Mouse (Mus musculus) kidney, postnatal 0 days (tissue): ENCODE measurements around the gene Nacc2. TPM values are rescaled to one million over a fixed set of nuclear protein-coding genes. Genes with fewer than 3 reads are reported as not detected.

Source experiments
- ATAC-seq: fragments of 200-750 bp; cut with Nextera tagmentation; replicated peaks from 2 replicates; pipeline ENCODE4 v1.8.0; 2017; ENCODE audit warnings: low read depth, moderate number of reproducible peaks, moderate TSS enrichment, moderate library complexity; ENCODE audit not compliant: low FRiP score
- DNase-seq: peaks from one replicate; pipeline ENCODE4 v3.0.0-alpha.2; 2016; ENCODE audit warnings: low spot score
- H3K27ac ChIP-seq: fragments of 300-500 bp; sonication (generic); 2 replicates; pipeline ENCODE4 v1.5.1; 2014; ENCODE audit warnings: mild to moderate bottlenecking
- H3K27me3 ChIP-seq: fragments of 300-500 bp; sonication (generic); 2 replicates; pipeline ENCODE4 v1.6.1; 2014; ENCODE audit warnings: low read length, mixed read lengths; ENCODE audit not compliant: insufficient read depth
- H3K36me3 ChIP-seq: fragments of 300-500 bp; sonication (generic); 2 replicates; pipeline ENCODE4 v1.6.1; 2014; ENCODE audit warnings: low read length, mixed read lengths; ENCODE audit not compliant: insufficient read depth
- H3K4me1 ChIP-seq: fragments of 300-500 bp; sonication (generic); replicated peaks from 2 replicates; pipeline ENCODE4 v1.6.1; 2014; ENCODE audit warnings: antibody characterized with exemption, low read length, mixed read lengths; ENCODE audit not compliant: insufficient read depth
- H3K4me2 ChIP-seq: fragments of 300-500 bp; sonication (generic); 2 replicates; pipeline ENCODE4 v1.6.1; 2014; ENCODE audit warnings: mild to moderate bottlenecking, low read length, moderate library complexity, mixed read lengths
- H3K4me3 ChIP-seq: fragments of 300-500 bp; sonication (generic); replicated peaks from 2 replicates; pipeline ENCODE4 v1.5.1; 2014; ENCODE audit warnings: low read depth, low read length
- H3K9ac ChIP-seq: fragments of 300-500 bp; sonication (generic); 2 replicates; pipeline ENCODE4 v1.6.1; 2014; ENCODE audit warnings: low read depth, low read length
- H3K9me3 ChIP-seq: fragments of 300-500 bp; sonication (generic); replicated peaks from 2 replicates; pipeline ENCODE4 v1.6.1; 2016; ENCODE audit warnings: low read length, inconsistent platforms, mixed read lengths
- CTCF ChIP-seq: IDR thresholded peaks from 2 replicates; pipeline ENCODE4 v1.5.1; 2016; ENCODE audit warnings: antibody characterized with exemption, low read depth, mild to moderate bottlenecking, moderate library complexity
- WGBS: fragments of 180-500 bp; shearing (Covaris S2); extraction: QIAGEN DNeasy Blood & Tissue Kit; methylation state at CpG from one replicate; pipeline ENCODE4 v1.1.7; 2014; 5-methylcytosine and 5-hydroxymethylcytosine counted together
- polyA plus RNA-seq: library from polyadenylated mRNA; unstranded; fragments of >200 nt; fragmentation: Nextera tagmentation; extraction: Ambion mirVana; gene quantifications from 2 replicates; pipeline ENCODE4 v1.2.1, GENCODE M21; 2015

Gene Nacc2
- polyA plus RNA-seq, 1 experiment from 2014 or later, result 11.3 TPM

DNA sequence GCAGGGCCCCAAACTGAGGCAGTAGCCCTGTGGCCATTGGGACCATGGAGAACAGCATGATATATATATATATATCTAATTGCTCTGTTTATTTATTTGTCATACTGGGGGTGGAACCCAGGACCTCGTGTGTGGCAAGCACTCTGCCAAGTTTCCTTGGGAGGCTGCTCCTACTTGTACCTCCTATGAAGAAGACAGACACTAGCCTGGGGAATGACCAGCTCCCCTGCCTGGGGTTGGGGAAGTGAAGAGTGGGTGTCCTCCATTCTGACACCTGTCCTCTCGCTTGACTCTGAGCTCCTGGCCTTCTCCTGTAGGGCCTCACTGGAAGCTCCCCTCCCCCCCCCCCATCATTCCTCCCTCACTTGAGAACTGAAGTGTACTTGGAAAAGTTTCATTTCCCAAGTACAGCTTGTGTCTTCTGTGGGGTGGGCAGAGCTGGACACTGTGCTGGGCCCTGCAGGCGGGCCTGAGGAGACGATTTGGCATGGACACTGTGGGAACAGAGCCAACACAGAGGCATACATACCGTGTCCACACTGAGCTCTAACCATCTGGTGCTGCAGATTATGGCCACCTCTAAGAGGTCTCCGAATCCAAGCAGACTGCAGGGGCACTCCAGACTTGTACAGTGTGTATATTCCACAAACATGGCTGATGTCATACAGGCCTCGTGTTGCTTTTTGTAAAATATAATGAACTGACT is 23.5 kb upstream of the Nacc2 start:
- H3K27ac ChIP-seq, result no peak overlapping the region
- ATAC-seq, result no peak
- no peaks in the 10 kb centered on the region for H3K27me3 ChIP-seq
- H3K36me3 ChIP-seq, result no peaks in the 10 kb centered on the region
- DNase-seq, result peak; percentile 13
- TF ChIP-seq CTCF, result no peak
- H3K9me3 ChIP-seq, result no peaks in the 10 kb centered on the region
- no peak overlapping the region for H3K4me3 ChIP-seq
- 51% methylated on average over 7 of the region's 7 CpGs for WGBS
- H3K4me1 ChIP-seq, result 0 out of 2 replicates have a peak, but pooled peaks cover 12% of the 10 kb centered on the region
- no peak overlapping the region for H3K9ac ChIP-seq
- H3K4me2 ChIP-seq, result no peak overlapping the region

- Histone ChIP-seq H3K4me3 (no peak overlapping the region), H3K9ac (no peak overlapping the region), H3K27ac (no peak overlapping the region), H3K4me2 (no peak overlapping the region), H3K4me1 (0 out of 2 replicates have a peak, but pooled peaks cover 16% of the 10 kb centered on the region), H3K27me3 (no peaks in the 10 kb centered on the region), H3K36me3 (no peaks in the 10 kb centered on the region), H3K9me3 (no peaks in the 10 kb centered on the region)
- no peak for ATAC-seq
- DNase-seq, result peak; percentile 19
- 78% methylated on average over 4 of the region's 4 CpGs for WGBS
- no peak for TF ChIP-seq CTCF
Measured at GRCm38 (mm10) chr2:26145113-26145512, 22.1 kb upstream of the Nacc2 start.

GRCm38 (mm10) chr2:26144331-26144730 is 21.3 kb upstream of the Nacc2 start:
- WGBS, result 24% methylated on average over 4 of the region's 4 CpGs
- ATAC-seq (no peak), DNase-seq (peak; percentile 70)
- Histone ChIP-seq H3K27me3 (no peaks in the 10 kb centered on the region), H3K4me1 (0 out of 2 replicates have a peak, but pooled peaks cover 16% of the 10 kb centered on the region), H3K36me3 (no peaks in the 10 kb centered on the region), H3K4me2 (no peak overlapping the region), H3K4me3 (no peak overlapping the region), H3K27ac (no peak overlapping the region), H3K9ac (no peak overlapping the region), H3K9me3 (no peaks in the 10 kb centered on the region)
- no peak for TF ChIP-seq CTCF

DNA sequence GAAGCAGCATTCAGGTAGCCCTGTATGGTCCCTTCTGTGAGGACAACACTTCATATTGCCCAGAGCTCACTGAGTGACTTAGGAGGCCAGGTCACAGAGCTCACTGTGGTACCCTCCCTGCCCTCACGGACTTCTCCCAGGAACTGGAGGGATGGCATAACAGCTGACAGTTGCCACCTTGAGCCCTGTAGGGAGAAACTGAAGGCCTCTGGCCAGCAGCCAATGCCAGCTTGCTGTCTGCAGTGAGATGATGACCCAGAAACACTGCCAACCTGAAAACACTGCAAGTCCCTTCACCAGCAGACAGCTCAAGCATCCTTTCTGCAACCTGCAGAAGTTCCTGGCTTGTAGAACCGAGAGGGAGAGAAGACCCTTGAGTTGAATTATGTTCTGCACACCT is 20.5 kb upstream of the Nacc2 start:
- H3K27me3 ChIP-seq, result no peaks in the 10 kb centered on the region
- no peak overlapping the region for H3K4me3 ChIP-seq
- no peaks in the 10 kb centered on the region for H3K9me3 ChIP-seq
- H3K4me2 ChIP-seq, result no peak overlapping the region
- no peaks in the 10 kb centered on the region for H3K36me3 ChIP-seq
- no peak for DNase-seq
- no peak for TF ChIP-seq CTCF
- no peak overlapping the region for H3K27ac ChIP-seq
- 70% methylated on average over 2 of the region's 2 CpGs for WGBS
- H3K9ac ChIP-seq, result no peak overlapping the region
- H3K4me1 ChIP-seq, result peaks cover 24% of the 10 kb centered on the region; the same call in 1 of the 2 replicates
- ATAC-seq, result no peak

GRCm38 (mm10) chr2:26142986-26143385 is 20.0 kb upstream of the Nacc2 start:
- 90% methylated on average over 3 of the region's 3 CpGs for WGBS
- H3K27me3 ChIP-seq, result no peaks in the 10 kb centered on the region
- no peaks in the 10 kb centered on the region for H3K36me3 ChIP-seq
- DNase-seq (no peak), ATAC-seq (no peak)
- H3K4me2 ChIP-seq, result no peak overlapping the region
- H3K27ac ChIP-seq, result no peak overlapping the region
- no peaks in the 10 kb centered on the region for H3K9me3 ChIP-seq
- H3K9ac ChIP-seq, result no peak overlapping the region
- no peak overlapping the region for H3K4me3 ChIP-seq
- no peak for TF ChIP-seq CTCF
- H3K4me1 ChIP-seq, result peaks cover 27% of the 10 kb centered on the region; the same call in 1 of the 2 replicates

- ATAC-seq, result no peak
- Histone ChIP-seq H3K9me3 (no peaks in the 10 kb centered on the region), H3K27me3 (no peaks in the 10 kb centered on the region), H3K36me3 (0 out of 2 replicates have a peak, but pooled peaks cover 5% of the 10 kb centered on the region), H3K4me2 (no peak overlapping the region), H3K9ac (no peak overlapping the region), H3K27ac (no peak overlapping the region), H3K4me3 (no peak overlapping the region), H3K4me1 (peaks cover 26% of the 10 kb centered on the region; the same call in 1 of the 2 replicates)
- peak; percentile 81 for DNase-seq
- peak; percentile 80 for TF ChIP-seq CTCF
- WGBS, result 64% methylated on average over 12 of the region's 12 CpGs
Measured at GRCm38 (mm10) chr2:26141893-26142635, 19.0 kb upstream of the Nacc2 start.
